Mouse (Mus musculus) midbrain, postnatal 0 days (tissue): Measurements from ENCODE around the gene Dab2ip. TPM values are rescaled to one million over a fixed set of nuclear protein-coding genes. Genes with fewer than 3 reads are reported as not detected.

Source experiments
- ATAC-seq: fragments of 200-750 bp; cut with Nextera tagmentation; 2 replicates; pipeline ENCODE4 v1.8.0; 2017; ENCODE audit warnings: moderate number of reproducible peaks, mild to moderate bottlenecking, moderate TSS enrichment, moderate library complexity; ENCODE audit not compliant: low FRiP score
- DNase-seq: peaks from one replicate; pipeline ENCODE4 v3.0.0-alpha.2; 2015; ENCODE audit warnings: low spot score
- H3K27ac ChIP-seq: fragments of 300-500 bp; sonication (generic); 2 replicates; pipeline ENCODE4 v1.5.1; 2014; ENCODE audit warnings: low read depth, mild to moderate bottlenecking, low read length, mixed read lengths
- H3K27me3 ChIP-seq: fragments of 300-500 bp; sonication (generic); 2 replicates; pipeline ENCODE4 v1.6.1; 2014; ENCODE audit warnings: low read length, control low read depth, mixed read lengths; ENCODE audit not compliant: insufficient read depth
- H3K36me3 ChIP-seq: fragments of 300-500 bp; sonication (generic); 2 replicates; pipeline ENCODE4 v1.6.1; 2014; ENCODE audit warnings: low read length, control low read depth, mixed read lengths; ENCODE audit not compliant: insufficient read depth
- H3K4me1 ChIP-seq: fragments of 300-500 bp; sonication (generic); 2 replicates; pipeline ENCODE4 v1.6.1; 2014; ENCODE audit warnings: mild to moderate bottlenecking, control low read depth, antibody characterized with exemption, low read length, mixed read lengths; ENCODE audit not compliant: insufficient read depth
- H3K4me2 ChIP-seq: fragments of 300-500 bp; sonication (generic); 2 replicates; pipeline ENCODE4 v1.6.1; 2014; ENCODE audit warnings: low read depth, mild to moderate bottlenecking, low read length, mixed read lengths; ENCODE audit not compliant: poor library complexity, severe bottlenecking
- H3K4me3 ChIP-seq: fragments of 300-500 bp; sonication (generic); 2 replicates; pipeline ENCODE4 v1.5.1; 2014; ENCODE audit warnings: low read depth, mild to moderate bottlenecking, low read length, moderate library complexity
- H3K9ac ChIP-seq: fragments of 300-500 bp; sonication (generic); replicated peaks from 2 replicates; pipeline ENCODE4 v1.6.1; 2014; ENCODE audit warnings: mild to moderate bottlenecking, low read length, moderate library complexity, mixed read lengths; ENCODE audit not compliant: poor library complexity, severe bottlenecking
- H3K9me3 ChIP-seq: fragments of 300-500 bp; sonication (generic); 2 replicates; pipeline ENCODE4 v1.6.1; 2016; ENCODE audit warnings: low read length, control low read depth
- CTCF ChIP-seq: IDR thresholded peaks from 2 replicates; pipeline ENCODE4 v1.5.1; 2016; ENCODE audit warnings: antibody characterized with exemption, mild to moderate bottlenecking
- WGBS: fragments of 180-500 bp; shearing (Covaris S2); extraction: QIAGEN DNeasy Blood & Tissue Kit; methylation state at CpG from one replicate; pipeline ENCODE4 v1.1.7; 2014; 5-methylcytosine and 5-hydroxymethylcytosine counted together
- polyA plus RNA-seq: library from polyadenylated mRNA; unstranded; fragments of >200 nt; fragmentation: Nextera tagmentation; extraction: Ambion mirVana; gene quantifications from 2 replicates; pipeline ENCODE4 v1.2.1, GENCODE M21; 2015
- total RNA-seq: library from RNA; depleted of rRNA; stranded (reverse); fragments of >200 nt; gene quantifications from 2 replicates; pipeline ENCODE4 v1.2.3, GENCODE M21; 2014

The Dab2ip gene
- total and polyA plus RNA-seq, 2 experiments from 2014 or later: 73.3 to 175 TPM

DNA sequence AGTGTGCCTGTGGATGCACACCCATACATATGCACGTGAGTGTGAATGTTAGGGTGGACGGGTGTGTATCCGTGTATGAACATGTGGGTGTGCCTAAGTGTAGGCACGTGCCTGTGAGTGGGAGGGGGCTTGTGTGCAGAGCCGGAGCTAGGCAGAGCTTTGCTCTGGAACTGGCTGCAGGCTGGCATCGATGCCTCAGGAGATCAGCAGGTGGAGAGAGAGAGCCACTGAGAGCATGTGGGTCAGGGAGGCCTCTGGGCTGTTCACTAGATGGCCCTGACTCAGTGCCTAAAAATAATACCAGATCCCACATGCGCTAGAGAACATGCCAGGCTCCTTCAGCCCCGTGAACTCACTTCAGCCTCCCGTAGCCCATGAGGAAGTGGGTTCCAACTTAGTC is 51.3 kb downstream of the Dab2ip start:
- Histone ChIP-seq H3K4me1 (peaks cover 22% of the 10 kb centered on the region), H3K4me3 (no peak overlapping the region), H3K4me2 (no peak overlapping the region), H3K36me3 (no peaks in the 10 kb centered on the region), H3K9ac (no peak overlapping the region), H3K27ac (no peak overlapping the region; the same call in 1 of the 2 replicates), H3K27me3 (no peaks in the 10 kb centered on the region), H3K9me3 (no peaks in the 10 kb centered on the region)
- TF ChIP-seq CTCF: peak; percentile 68
- 58% methylated on average over 9 of the region's 9 CpGs for WGBS
- DNase-seq (peak; percentile 52), ATAC-seq (0 out of 2 replicates have a peak, but pooled peaks have one; percentile 7)

DNA sequence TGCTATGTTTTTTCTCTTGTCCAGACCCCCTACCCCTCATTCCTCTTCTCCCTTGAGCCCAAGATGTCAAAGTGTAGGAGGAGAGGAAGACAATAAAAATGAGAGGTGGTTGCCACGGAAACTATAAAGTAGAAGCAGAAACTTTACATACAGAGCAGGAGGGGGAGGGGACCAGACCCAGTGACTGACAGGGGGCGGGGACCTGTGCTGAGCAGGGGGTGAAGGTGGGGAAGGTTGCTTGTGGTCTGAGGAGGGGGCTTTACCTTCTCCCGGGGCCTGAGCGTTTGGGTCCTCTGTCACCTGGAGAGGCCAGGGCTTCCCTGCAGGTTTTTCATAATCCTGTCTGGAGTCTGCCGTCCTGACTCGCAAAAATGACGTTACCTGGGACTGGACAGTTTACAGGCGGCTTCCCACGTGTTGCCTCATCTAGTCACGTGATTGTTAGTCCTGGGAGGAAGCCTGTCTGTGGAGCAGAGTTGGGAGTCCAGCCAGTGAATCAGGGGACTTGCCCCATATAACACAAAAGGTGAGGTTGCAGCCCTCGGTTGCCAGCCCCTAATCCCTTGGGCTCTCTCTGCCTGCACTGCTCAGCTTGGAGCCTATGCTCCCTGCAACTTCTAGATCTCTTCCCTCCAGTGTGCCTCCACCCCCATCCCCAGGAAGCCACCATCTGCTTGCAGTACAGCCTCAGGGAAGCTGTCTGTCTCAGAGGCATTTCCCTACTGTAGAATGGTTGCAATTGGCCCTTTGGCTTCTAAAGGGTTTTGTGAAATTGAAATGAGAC is 52.3 kb downstream of the Dab2ip start:
- no peaks in the 10 kb centered on the region for H3K36me3 ChIP-seq
- peaks cover 22% of the 10 kb centered on the region for H3K4me1 ChIP-seq
- H3K27ac ChIP-seq: no peak overlapping the region
- no peak overlapping the region for H3K4me3 ChIP-seq
- TF ChIP-seq CTCF: no peak
- no peaks in the 10 kb centered on the region for H3K9me3 ChIP-seq
- WGBS: 4% methylated on average over 11 of the region's 11 CpGs
- H3K27me3 ChIP-seq: no peaks in the 10 kb centered on the region
- H3K9ac ChIP-seq: no peak overlapping the region
- DNase-seq (no peak), ATAC-seq (peak; percentile 28; the same call in 1 of the 2 replicates)
- peak overlapping the region; percentile 24; the same call in 1 of the 2 replicates for H3K4me2 ChIP-seq

DNA sequence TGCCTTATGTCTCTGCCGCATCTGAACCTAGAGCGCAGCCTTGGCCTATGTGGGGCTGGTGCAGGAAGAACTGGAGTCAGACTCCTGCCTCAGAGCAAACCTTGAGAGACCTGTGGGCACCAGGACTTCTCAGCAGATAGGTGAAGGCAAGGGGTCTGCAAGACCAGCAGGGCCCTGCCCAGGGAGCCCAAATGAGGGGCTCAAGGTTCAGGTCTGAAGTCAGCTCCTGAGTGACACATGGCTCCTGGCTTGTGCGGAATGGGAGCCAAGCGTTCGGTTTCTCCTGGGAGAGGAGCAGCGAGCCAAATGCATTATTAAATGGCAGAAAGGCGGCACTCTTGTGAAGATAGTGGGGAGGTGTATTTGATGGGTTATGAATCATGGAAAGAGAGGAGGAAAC is 52.9 kb downstream of the Dab2ip start:
- Histone ChIP-seq H3K9ac (no peak overlapping the region), H3K36me3 (no peaks in the 10 kb centered on the region), H3K27me3 (no peaks in the 10 kb centered on the region), H3K9me3 (no peaks in the 10 kb centered on the region), H3K4me2 (no peak overlapping the region), H3K4me3 (no peak overlapping the region), H3K4me1 (peaks cover 22% of the 10 kb centered on the region), H3K27ac (no peak overlapping the region)
- no peak for DNase-seq
- no peak for TF ChIP-seq CTCF
- no peak for ATAC-seq
- WGBS: 53% methylated on average over 7 of the region's 7 CpGs

DNA sequence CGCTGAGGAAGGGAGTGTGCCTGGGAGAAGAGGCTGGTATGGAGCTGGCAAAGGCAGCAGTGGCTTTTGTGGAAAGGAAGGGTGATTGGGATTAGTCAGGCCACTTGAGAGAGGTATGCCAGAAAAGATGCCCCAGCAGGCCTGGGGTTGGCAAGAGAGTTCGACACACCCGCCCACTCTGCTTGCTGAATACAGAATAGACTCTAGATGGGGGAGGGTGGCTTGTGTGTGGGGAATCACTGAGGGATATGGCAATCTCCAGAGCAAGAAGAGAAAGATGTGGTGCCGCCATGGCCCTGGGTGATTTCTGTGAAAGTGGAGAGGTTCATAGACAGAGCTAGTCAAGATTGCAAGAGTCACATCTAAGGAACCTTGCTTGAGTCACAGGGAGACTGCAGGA is 53.6 kb downstream of the Dab2ip start:
- Histone ChIP-seq H3K9me3 (no peaks in the 10 kb centered on the region), H3K36me3 (no peaks in the 10 kb centered on the region), H3K4me1 (peaks cover 22% of the 10 kb centered on the region), H3K27ac (no peak overlapping the region), H3K27me3 (no peaks in the 10 kb centered on the region), H3K4me3 (no peak overlapping the region), H3K9ac (no peak overlapping the region), H3K4me2 (no peak overlapping the region)
- WGBS: 71% methylated on average over 4 of the region's 4 CpGs
- DNase-seq (no peak), ATAC-seq (no peak)
- TF ChIP-seq CTCF: no peak

DNA sequence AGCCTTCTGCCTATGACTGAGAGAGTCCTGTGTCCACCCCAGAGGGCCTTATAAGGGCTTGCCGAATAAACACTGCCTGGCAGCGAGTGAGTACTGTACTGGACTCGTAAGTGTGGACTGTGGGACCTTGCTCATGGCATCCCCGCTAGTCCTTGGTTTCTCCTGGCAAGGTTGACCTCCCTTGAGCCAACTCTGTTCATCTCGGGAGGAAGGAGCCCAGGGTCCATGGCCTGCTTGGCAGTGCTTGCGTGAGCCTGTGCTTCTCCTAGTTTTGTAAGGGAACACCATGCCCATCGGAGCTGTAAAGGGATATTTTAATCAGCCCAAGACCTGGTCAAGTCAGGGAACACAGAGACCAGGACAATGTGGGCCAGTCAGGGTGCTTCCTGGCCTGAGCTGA is 54.2 kb downstream of the Dab2ip start:
- Histone ChIP-seq H3K9ac (no peak overlapping the region), H3K27ac (no peak overlapping the region), H3K9me3 (no peaks in the 10 kb centered on the region), H3K4me3 (no peak overlapping the region), H3K4me2 (no peak overlapping the region), H3K4me1 (peaks cover 22% of the 10 kb centered on the region), H3K27me3 (no peaks in the 10 kb centered on the region), H3K36me3 (no peaks in the 10 kb centered on the region)
- ATAC-seq (no peak), DNase-seq (no peak)
- TF ChIP-seq CTCF: no peak
- 90% methylated on average over 7 of the region's 7 CpGs for WGBS

DNA sequence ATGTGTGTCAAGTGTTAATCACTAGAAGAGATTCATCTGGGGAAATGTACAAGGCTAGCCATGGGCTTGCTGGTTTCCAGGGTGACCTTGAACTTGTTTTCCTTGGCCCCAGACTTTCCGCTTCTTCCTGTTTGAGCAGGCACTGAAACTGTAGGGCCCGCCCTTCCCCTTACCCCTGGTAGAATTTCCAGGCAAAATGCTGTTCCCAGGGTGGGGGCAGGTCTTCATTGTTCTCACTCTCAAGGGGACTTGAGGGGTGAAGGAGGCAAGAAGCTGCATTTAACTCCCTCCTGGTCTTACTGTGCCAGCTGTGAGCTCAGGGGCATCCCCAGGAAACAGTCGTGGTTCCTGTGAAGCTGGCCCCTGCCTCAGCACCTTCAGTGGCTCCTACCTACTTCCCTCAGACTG is 55.9 kb downstream of the Dab2ip start:
- H3K36me3 ChIP-seq: no peaks in the 10 kb centered on the region
- 62% methylated on average over 3 of the region's 3 CpGs for WGBS
- DNase-seq: no peak
- H3K9ac ChIP-seq: no peak overlapping the region
- H3K27me3 ChIP-seq: no peaks in the 10 kb centered on the region
- H3K4me2 ChIP-seq: no peak overlapping the region
- H3K4me3 ChIP-seq: no peak overlapping the region
- H3K4me1 ChIP-seq: peaks cover 19% of the 10 kb centered on the region
- H3K9me3 ChIP-seq: no peaks in the 10 kb centered on the region
- H3K27ac ChIP-seq: no peak overlapping the region
- no peak for TF ChIP-seq CTCF
- no peak for ATAC-seq
